Mouse (Mus musculus) liver, postnatal 0 days (tissue): ENCODE results near the gene Cep295. TPM values are rescaled to one million over a fixed set of nuclear protein-coding genes. Genes with fewer than 3 reads are reported as not detected.
A peak's percentile ranks its signal among the peaks of the same experiment; 100 is the strongest.

Experiments used
- ATAC-seq: fragments of 200-750 bp; cut with Nextera tagmentation; 2 replicates; pipeline ENCODE4 v1.8.0; 2017; ENCODE audit warnings: mild to moderate bottlenecking, moderate library complexity
- DNase-seq: peaks from one replicate; pipeline ENCODE4 v3.0.0-alpha.2; 2016
- H3K27ac ChIP-seq: fragments of 300-500 bp; sonication (generic); 2 replicates; pipeline ENCODE4 v1.5.1; 2014; ENCODE audit warnings: antibody characterized with exemption, moderate library complexity, mild to moderate bottlenecking, low read depth
- H3K27me3 ChIP-seq: fragments of 300-500 bp; sonication (generic); 2 replicates; pipeline ENCODE4 v1.6.1; 2014; ENCODE audit warnings: low read length, control low read depth, mixed read lengths; ENCODE audit not compliant: insufficient read depth
- H3K36me3 ChIP-seq: fragments of 300-500 bp; sonication (generic); replicated peaks from 2 replicates; pipeline ENCODE4 v1.6.1; 2014; ENCODE audit warnings: mild to moderate bottlenecking, control low read depth, low read length, moderate library complexity, mixed read lengths; ENCODE audit not compliant: insufficient read depth
- H3K4me1 ChIP-seq: fragments of 300-500 bp; sonication (generic); 2 replicates; pipeline ENCODE4 v1.6.1; 2014; ENCODE audit warnings: antibody characterized with exemption, mild to moderate bottlenecking, control low read depth; ENCODE audit not compliant: insufficient read depth
- H3K4me2 ChIP-seq: fragments of 300-500 bp; sonication (generic); 2 replicates; pipeline ENCODE4 v1.6.1; 2014; ENCODE audit warnings: low read depth, mild to moderate bottlenecking, low read length, moderate library complexity, mixed read lengths
- H3K4me3 ChIP-seq: fragments of 300-500 bp; sonication (generic); 2 replicates; pipeline ENCODE4 v1.5.1; 2014; ENCODE audit warnings: low read depth, low read length
- H3K9ac ChIP-seq: fragments of 300-500 bp; sonication (generic); replicated peaks from 2 replicates; pipeline ENCODE4 v1.6.1; 2014; ENCODE audit warnings: mild to moderate bottlenecking, moderate library complexity
- H3K9me3 ChIP-seq: fragments of 300-500 bp; sonication (generic); 2 replicates; pipeline ENCODE4 v1.6.1; 2016; ENCODE audit warnings: mild to moderate bottlenecking, control low read depth, low read length, mixed read lengths
- CTCF ChIP-seq: sonication (generic); IDR thresholded peaks from 2 replicates; pipeline ENCODE4 v1.5.1; 2016; ENCODE audit warnings: antibody characterized with exemption, low read depth
- EP300 ChIP-seq: IDR thresholded peaks from 2 replicates; pipeline ENCODE4 v1.6.1; 2016; ENCODE audit warnings: antibody characterized with exemption, low read depth, mild to moderate bottlenecking
- WGBS: fragments of 180-500 bp; shearing (Covaris S2); extraction: QIAGEN DNeasy Blood & Tissue Kit; methylation state at CpG from one replicate; pipeline ENCODE4 v1.1.7; 2014; ENCODE audit not compliant: insufficient replicate concordance; 5-methylcytosine and 5-hydroxymethylcytosine counted together
- microRNA-seq: library from miRNA; unstranded; fragments of <30 nt; microRNA quantifications from one replicate; pipeline ENCODE4, GENCODE M21; 2016
- polyA plus RNA-seq: library from polyadenylated mRNA; unstranded; fragments of >200 nt; fragmentation: Nextera tagmentation; extraction: Ambion mirVana; gene quantifications from 2 replicates; pipeline ENCODE4 v1.2.1, GENCODE M21; 2015

Cep295 gene
- polyA plus RNA-seq, 1 experiment from 2014 or later = 4.8 TPM

DNA sequence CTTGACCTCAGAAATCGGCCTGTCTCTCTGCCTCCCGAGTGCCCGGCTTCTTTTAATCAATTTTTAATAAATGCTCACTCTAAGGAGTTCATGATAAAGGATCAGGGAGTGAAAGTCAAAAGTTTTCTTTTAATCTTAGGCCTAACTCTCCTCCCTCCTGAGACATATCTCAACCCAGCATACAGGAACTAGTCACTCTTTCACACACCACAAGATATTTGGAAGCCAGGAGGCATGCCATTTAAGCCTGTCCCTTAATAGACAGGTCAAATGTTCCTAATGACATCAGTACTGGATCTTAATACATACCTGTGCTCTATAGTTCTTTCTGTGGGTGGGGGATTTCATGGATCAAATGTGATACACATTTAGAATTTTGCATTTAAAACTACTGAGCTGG, 79.2 kb downstream of the Cep295 start:
- H3K4me3 ChIP-seq = no peak overlapping the region
- H3K4me2 ChIP-seq = peak overlapping the region; percentile 90
- WGBS = 82% methylated on average over 3 of the region's 3 CpGs

DNA sequence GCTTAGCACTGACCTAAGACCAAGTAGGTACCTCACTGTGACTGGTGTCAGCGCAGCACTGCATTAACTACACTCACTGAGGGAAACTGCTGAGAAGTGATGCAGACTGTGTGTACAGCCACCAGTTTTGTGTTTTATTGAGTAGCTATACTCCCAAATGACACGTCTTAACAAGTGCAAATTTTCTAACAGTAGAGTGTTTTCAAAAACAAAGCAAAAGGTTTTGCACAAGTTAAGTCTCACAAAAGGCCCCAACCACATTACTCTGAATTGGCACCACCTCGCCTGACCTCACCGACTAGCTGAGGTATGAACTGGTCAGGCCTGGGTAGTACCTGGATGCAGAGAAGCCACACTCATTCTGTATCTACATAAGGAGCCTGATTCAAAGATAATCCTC, 80.7 kb downstream of the Cep295 start:
- 85% methylated on average over 4 of the region's 4 CpGs for WGBS
- peaks cover 15% of the 10 kb centered on the region for H3K4me1 ChIP-seq
- no peaks in the 10 kb centered on the region for H3K9me3 ChIP-seq
- peaks cover 51% of the 10 kb centered on the region for H3K36me3 ChIP-seq
- H3K27ac ChIP-seq = no peak overlapping the region
- H3K27me3 ChIP-seq = no peaks in the 10 kb centered on the region
- DNase-seq (no peak), ATAC-seq (no peak)
- TF ChIP-seq CTCF (no peak), EP300 (no peak)
- no peak overlapping the region for H3K4me2 ChIP-seq
- no peak overlapping the region for H3K4me3 ChIP-seq
- H3K9ac ChIP-seq = no peak overlapping the region

More for the DNA sequence above, 79.2 kb downstream of the Cep295 start:
- no peak for ATAC-seq
- Histone ChIP-seq H3K4me1 (peaks cover 15% of the 10 kb centered on the region), H3K36me3 (peaks cover 37% of the 10 kb centered on the region), H3K9me3 (no peaks in the 10 kb centered on the region), H3K27ac (no peak overlapping the region), H3K9ac (no peak overlapping the region), H3K27me3 (no peaks in the 10 kb centered on the region)
- DNase-seq = no peak
- TF ChIP-seq CTCF (no peak), EP300 (no peak)

DNA sequence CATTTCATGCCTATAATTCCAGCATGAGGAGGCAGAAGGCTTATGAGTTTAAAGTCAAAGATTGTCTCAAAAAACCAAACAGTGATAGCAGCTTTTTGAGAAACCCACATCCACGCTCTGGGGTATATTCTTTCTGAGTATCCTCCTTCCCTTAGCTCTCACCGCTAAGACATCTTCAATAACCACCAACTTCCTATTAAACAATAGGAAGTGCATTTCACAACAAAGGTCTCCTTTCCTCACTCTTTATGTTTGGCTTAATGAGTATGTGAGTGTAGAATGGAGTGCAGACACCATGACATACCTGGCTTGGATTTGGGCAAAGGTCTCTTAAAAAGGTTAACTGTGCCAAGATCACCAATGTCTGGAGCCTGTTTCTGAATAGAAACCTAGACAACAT, 83.6 kb downstream of the Cep295 start:
- Histone ChIP-seq H3K9me3 (no peaks in the 10 kb centered on the region), H3K4me2 (no peak overlapping the region; the same call in 1 of the 2 replicates), H3K27me3 (no peaks in the 10 kb centered on the region), H3K36me3 (peaks cover 79% of the 10 kb centered on the region), H3K9ac (no peak overlapping the region), H3K4me3 (no peak overlapping the region), H3K27ac (no peak overlapping the region), H3K4me1 (peaks cover 5% of the 10 kb centered on the region)
- DNase-seq (no peak), ATAC-seq (no peak)
- TF ChIP-seq CTCF (no peak), EP300 (no peak)
- 70% methylated on average over 2 of the region's 2 CpGs for whole genome bisulfite sequencing

Small RNA genes lying within 50 kb of the gene (microRNA-seq; reads per million reads assigned to microRNA genes)
- gene Gm49349 (not detected), gene mmu-mir-7650 (not detected)

Other genes starting within 250 kb of the Cep295 start
- 0.02 TPM in 1 of 2 replicates, not detected in the other for gene Hephl1, start 245.7 kb downstream of the Cep295 start, polyA plus RNA-seq
- gene Vstm5, start 118.7 kb downstream of the Cep295 start, polyA plus RNA-seq = 0.22 and 0.39 TPM in 2 replicates
- 12.3 and 13.6 TPM in 2 replicates for gene Med17, start 77.9 kb downstream of the Cep295 start, polyA plus RNA-seq
- gene Taf1d, start 51.6 kb downstream of the Cep295 start, polyA plus RNA-seq = 30.5 and 31.1 TPM in 2 replicates
- 26.4 and 27.6 TPM in 2 replicates for gene 4931406C07Rik, start 51.3 kb downstream of the Cep295 start, polyA plus RNA-seq
- 0.96 and 1.3 TPM in 2 replicates for gene Smco4, start 135.6 kb upstream of the Cep295 start, polyA plus RNA-seq